Mouse (Mus musculus): Measurements from ENCODE around the gene Mast1. TPM values are rescaled to one million over a fixed set of nuclear protein-coding genes. Genes with fewer than 3 reads are reported as not detected.

Mast1 gene
- polyA plus RNA-seq, 1 experiment = 0.36 TPM

GRCm38 (mm10) chr8:84974543-84975142 is 37.5 kb upstream of the Mast1 start:
- 63% methylated on average over 8 of the region's 8 CpGs for WGBS
- no peak for DNase-seq (ENCODE audit: low read depth, low spot score)

- DNase-seq (ENCODE audit: low read depth, low spot score) = no peak
- WGBS = 38% methylated on average over 4 of the region's 4 CpGs
Observed at GRCm38 (mm10) chr8:84973803-84974542, 36.8 kb upstream of the Mast1 start.

- no peak for DNase-seq (ENCODE audit: low read depth, low spot score)
- 92% methylated on average over 1 of the region's 1 CpGs for WGBS
Observed at GRCm38 (mm10) chr8:84973079-84973478, 35.9 kb upstream of the Mast1 start.

GRCm38 (mm10) chr8:84970913-84971312 is 33.8 kb upstream of the Mast1 start:
- 67% methylated on average over 5 of the region's 5 CpGs for WGBS
- no peak for DNase-seq (ENCODE audit: low read depth, low spot score)

- no peak for DNase-seq (ENCODE audit: low read depth, low spot score)
- WGBS = 5% methylated on average over 21 of the region's 21 CpGs
Observed at GRCm38 (mm10) chr8:84970135-84970790, 33.1 kb upstream of the Mast1 start.

GRCm38 (mm10) chr8:84969241-84970134 is 32.3 kb upstream of the Mast1 start, which contains the start of the genes Gm49661, Prdx2 and Rnaseh2a:
Gene Gm49661 (minus strand): TSS chr8:84969433.
Gene Prdx2 (plus strand): TSS chr8:84969587.
Gene Rnaseh2a (minus strand): TSS chr8:84969767.
- no peak for DNase-seq (ENCODE audit: low read depth, low spot score)
- under 1% methylated on average over 56 of the region's 56 CpGs for WGBS

GRCm38 (mm10) chr8:84968650-84969049 is 31.5 kb upstream of the Mast1 start:
- DNase-seq (ENCODE audit: low read depth, low spot score) = no peak
- WGBS = 2% methylated on average over 2 of the region's 2 CpGs

- no peak for DNase-seq (ENCODE audit: low read depth, low spot score)
- 91% methylated on average over 13 of the region's 13 CpGs for WGBS
Observed at GRCm38 (mm10) chr8:84967532-84968304, 30.6 kb upstream of the Mast1 start.

- 38% methylated on average over 3 of the region's 3 CpGs for WGBS
- no peak for DNase-seq (ENCODE audit: low read depth, low spot score)
Observed at GRCm38 (mm10) chr8:84966603-84967002, 29.4 kb upstream of the Mast1 start.

GRCm38 (mm10) chr8:84965731-84966291 is 28.7 kb upstream of the Mast1 start:
- WGBS = under 1% methylated on average over 41 of the region's 41 CpGs
- no peak for DNase-seq (ENCODE audit: low read depth, low spot score)

- DNase-seq (ENCODE audit: low read depth, low spot score) = no peak
- WGBS = 51% methylated on average over 4 of the region's 4 CpGs
Observed at GRCm38 (mm10) chr8:84963952-84964351, 26.8 kb upstream of the Mast1 start.

GRCm38 (mm10) chr8:84959811-84960210 is 22.7 kb upstream of the Mast1 start:
- DNase-seq (ENCODE audit: low read depth, low spot score) = no peak
- 78% methylated on average over 7 of the region's 7 CpGs for WGBS

GRCm38 (mm10) chr8:84956768-84957167 is 19.6 kb upstream of the Mast1 start:
- WGBS = 54% methylated on average over 2 of the region's 2 CpGs
- DNase-seq (ENCODE audit: low read depth, low spot score) = no peak

- WGBS = 6% methylated on average over 18 of the region's 18 CpGs
- no peak for DNase-seq (ENCODE audit: low read depth, low spot score)
Observed at GRCm38 (mm10) chr8:84952612-84953255, 15.6 kb upstream of the Mast1 start.

- no peak for DNase-seq (ENCODE audit: low read depth, low spot score)
- WGBS = 21% methylated on average over 12 of the region's 12 CpGs
Observed at GRCm38 (mm10) chr8:84949753-84950152, 12.6 kb upstream of the Mast1 start.

GRCm38 (mm10) chr8:84947241-84947545 is 10.0 kb upstream of the Mast1 start:
- 9% methylated on average over 9 of the region's 9 CpGs for WGBS

GRCm38 (mm10) chr8:84946528-84947240 is 9.5 kb upstream of the Mast1 start, which contains the start of gene Rtbdn:
Gene Rtbdn (plus strand): TSS chr8:84946991.
- no peak for DNase-seq (ENCODE audit: low read depth, low spot score)
- WGBS = 17% methylated on average over 17 of the region's 17 CpGs

More at GRCm38 (mm10) chr8:84947241-84947545, 10.0 kb upstream of the Mast1 start:
- DNase-seq (ENCODE audit: low read depth, low spot score) = no peak

Data from large intestine, adult 2 months (tissue).